Mouse (Mus musculus): ENCODE results near the gene Fasn. TPM values are rescaled to one million over a fixed set of nuclear protein-coding genes. Genes with fewer than 3 reads are reported as not detected.
"Not testable (repeated sequence)": the region's sequence is repeated elsewhere in the genome, so short reads cannot be mapped to it uniquely, and the experiment has no call there.

Gene Fasn
- polyA plus RNA-seq, 1 experiment: 151 TPM

GRCm38 (mm10) chr11:120798244-120798643, 26.1 kb downstream of the Fasn start:
- no peak for DNase-seq (ENCODE audit: low read depth in 1 of 2, low spot score in 2 of 2)
- 45% methylated on average over 3 of the region's 3 CpGs for WGBS
- H3K4me3 ChIP-seq (ENCODE audit: extremely low read depth, insufficient read depth, insufficient read length): no peak overlapping the region
- TF ChIP-seq POLR2A (IDR thresholded peaks at IDR 0.05; ENCODE audit: low read depth, low read length): no peak
- H3K27ac ChIP-seq (ENCODE audit: insufficient read depth, low read length): no peak overlapping the region
- H3K4me1 ChIP-seq (ENCODE audit: control insufficient read depth, insufficient read depth, insufficient read length): peaks cover 11% of the 10 kb centered on the region; the same call in 1 of the 2 replicates
- H3K36me3 ChIP-seq (ENCODE audit: control insufficient read depth, insufficient read depth, low read length): no peaks in the 10 kb centered on the region; the same call in 1 of the 2 replicates
- no peaks in the 10 kb centered on the region for H3K27me3 ChIP-seq (ENCODE audit: control insufficient read depth, insufficient read depth, low read length)

- no peak for TF ChIP-seq CTCF (IDR thresholded peaks at IDR 0.05; ENCODE audit: extremely low read depth, insufficient read depth, insufficient read length, insufficient replicate concordance)
- no peak for TF ChIP-seq POLR2A (IDR thresholded peaks at IDR 0.05; ENCODE audit: low read depth, low read length)
- DNase-seq (ENCODE audit: low read depth in 1 of 2, low spot score in 2 of 2): no peak
- Histone ChIP-seq H3K36me3 (ENCODE audit: control insufficient read depth, insufficient read depth, low read length) (peaks cover 10% of the 10 kb centered on the region), H3K27me3 (ENCODE audit: control insufficient read depth, insufficient read depth, low read length) (no peaks in the 10 kb centered on the region), H3K4me3 (ENCODE audit: extremely low read depth, insufficient read depth, insufficient read length) (peak overlapping the region; percentile 28; the same call in 1 of the 2 replicates), H3K4me1 (ENCODE audit: control insufficient read depth, insufficient read depth, insufficient read length) (peaks cover 11% of the 10 kb centered on the region; the same call in 1 of the 2 replicates), H3K27ac (ENCODE audit: insufficient read depth, low read length) (no peak overlapping the region)
- WGBS: 34% methylated on average over 8 of the region's 8 CpGs
Measured at GRCm38 (mm10) chr11:120796614-120796946, 27.8 kb downstream of the Fasn start.

GRCm38 (mm10) chr11:120795756-120796613, 28.4 kb downstream of the Fasn start, which contains the start of gene Dus1l:
Gene Dus1l (minus strand): TSS chr11:120796403.
- DNase-seq (ENCODE audit: low read depth in 1 of 2, low spot score in 2 of 2): peak; percentile 92 to 95
- Histone ChIP-seq H3K4me3 (ENCODE audit: extremely low read depth, insufficient read depth, insufficient read length) (peak within 1 kb of the TSS; percentile 71), H3K27me3 (ENCODE audit: control insufficient read depth, insufficient read depth, low read length) (no peaks in the 10 kb centered on the region), H3K4me1 (ENCODE audit: control insufficient read depth, insufficient read depth, insufficient read length) (peaks cover 11% of the 10 kb centered on the region; the same call in 1 of the 2 replicates), H3K27ac (ENCODE audit: insufficient read depth, low read length) (peak within 1 kb of the TSS; percentile 15; the same call in 1 of the 2 replicates), H3K36me3 (ENCODE audit: control insufficient read depth, insufficient read depth, low read length) (peaks cover 13% of the 10 kb centered on the region)
- peak; percentile 70 for TF ChIP-seq POLR2A (IDR thresholded peaks at IDR 0.05; ENCODE audit: low read depth, low read length)
- no peak for TF ChIP-seq CTCF (IDR thresholded peaks at IDR 0.05; ENCODE audit: extremely low read depth, insufficient read depth, insufficient read length, insufficient replicate concordance)
- WGBS: 2% methylated on average over 58 of the region's 59 CpGs

GRCm38 (mm10) chr11:120792652-120793051, 31.7 kb downstream of the Fasn start:
- H3K27ac ChIP-seq (ENCODE audit: insufficient read depth, low read length): no peak overlapping the region
- TF ChIP-seq CTCF (IDR thresholded peaks at IDR 0.05; ENCODE audit: extremely low read depth, insufficient read depth, insufficient read length, insufficient replicate concordance) (no peak), POLR2A (IDR thresholded peaks at IDR 0.05; ENCODE audit: low read depth, low read length) (no peak)
- peaks cover 11% of the 10 kb centered on the region; the same call in 1 of the 2 replicates for H3K4me1 ChIP-seq (ENCODE audit: control insufficient read depth, insufficient read depth, insufficient read length)
- H3K36me3 ChIP-seq (ENCODE audit: control insufficient read depth, insufficient read depth, low read length): peaks cover 30% of the 10 kb centered on the region
- H3K4me3 ChIP-seq (ENCODE audit: extremely low read depth, insufficient read depth, insufficient read length): no peak overlapping the region
- H3K27me3 ChIP-seq (ENCODE audit: control insufficient read depth, insufficient read depth, low read length): no peaks in the 10 kb centered on the region
- 90% methylated on average over 9 of the region's 9 CpGs for WGBS
- DNase-seq (ENCODE audit: low read depth in 1 of 2, low spot score in 2 of 2): no peak

- no peaks in the 10 kb centered on the region for H3K27me3 ChIP-seq (ENCODE audit: control insufficient read depth, insufficient read depth, low read length)
- H3K27ac ChIP-seq (ENCODE audit: insufficient read depth, low read length): no peak overlapping the region
- no peak for DNase-seq (ENCODE audit: low read depth in 1 of 2, low spot score in 2 of 2)
- no peak overlapping the region for H3K4me3 ChIP-seq (ENCODE audit: extremely low read depth, insufficient read depth, insufficient read length)
- WGBS: 96% methylated on average over 3 of the region's 3 CpGs
- peaks cover 35% of the 10 kb centered on the region for H3K36me3 ChIP-seq (ENCODE audit: control insufficient read depth, insufficient read depth, low read length)
- H3K4me1 ChIP-seq (ENCODE audit: control insufficient read depth, insufficient read depth, insufficient read length): peaks cover 4% of the 10 kb centered on the region; the same call in 1 of the 2 replicates
- TF ChIP-seq CTCF (IDR thresholded peaks at IDR 0.05; ENCODE audit: extremely low read depth, insufficient read depth, insufficient read length, insufficient replicate concordance) (no peak), POLR2A (IDR thresholded peaks at IDR 0.05; ENCODE audit: low read depth, low read length) (no peak)
Measured at GRCm38 (mm10) chr11:120789810-120790209, 34.5 kb downstream of the Fasn start.

GRCm38 (mm10) chr11:120789355-120789754, 35.0 kb downstream of the Fasn start:
- H3K4me3 ChIP-seq (ENCODE audit: extremely low read depth, insufficient read depth, insufficient read length): no peak overlapping the region
- no peak for TF ChIP-seq POLR2A (IDR thresholded peaks at IDR 0.05; ENCODE audit: low read depth, low read length)
- 86% methylated on average over 4 of the region's 4 CpGs for WGBS

GRCm38 (mm10) chr11:120788460-120788859, 35.9 kb downstream of the Fasn start:
- 94% methylated on average over 10 of the region's 10 CpGs for WGBS
- not testable (repeated sequence) for H3K4me3 ChIP-seq (ENCODE audit: extremely low read depth, insufficient read depth, insufficient read length)
- H3K36me3 ChIP-seq (ENCODE audit: control insufficient read depth, insufficient read depth, low read length): peaks cover 35% of the 10 kb centered on the region

More at GRCm38 (mm10) chr11:120789355-120789754, 35.0 kb downstream of the Fasn start:
- Histone ChIP-seq H3K4me1 (ENCODE audit: control insufficient read depth, insufficient read depth, insufficient read length) (peaks cover 6% of the 10 kb centered on the region), H3K27ac (ENCODE audit: insufficient read depth, low read length) (no peak overlapping the region), H3K27me3 (ENCODE audit: control insufficient read depth, insufficient read depth, low read length) (no peaks in the 10 kb centered on the region), H3K36me3 (ENCODE audit: control insufficient read depth, insufficient read depth, low read length) (peaks cover 35% of the 10 kb centered on the region)
- DNase-seq (ENCODE audit: low read depth in 1 of 2, low spot score in 2 of 2): no peak

More at GRCm38 (mm10) chr11:120788460-120788859, 35.9 kb downstream of the Fasn start:
- DNase-seq (ENCODE audit: low read depth in 1 of 2, low spot score in 2 of 2); H3K27me3 ChIP-seq (ENCODE audit: control insufficient read depth, insufficient read depth, low read length); H3K27ac ChIP-seq (ENCODE audit: insufficient read depth, low read length); H3K4me1 ChIP-seq (ENCODE audit: control insufficient read depth, insufficient read depth, insufficient read length): not testable (repeated sequence)
